Mouse (Mus musculus): ENCODE results near the gene Atp5g1. TPM values are rescaled to one million over a fixed set of nuclear protein-coding genes. Genes with fewer than 3 reads are reported as not detected.
A peak's percentile ranks its signal among the peaks of the same experiment; 100 is the strongest.

The Atp5g1 gene
- polyA plus RNA-seq, 1 experiment from 2014 or later = 1,009 TPM

GRCm38 (mm10) chr11:96075177-96075508 lies 327 bp downstream of the Atp5g1 start:
- H3K9ac ChIP-seq = peak overlapping the region; percentile 83
- H3K4me2 ChIP-seq (replicated peaks) = peak overlapping the region; percentile 75
- H3K4me3 ChIP-seq (replicated peaks; ENCODE audit: low read length) = peak overlapping the region; percentile 74
- WGBS = under 1% methylated on average over 15 of the region's 15 CpGs
- peaks cover 20% of the 10 kb centered on the region for H3K36me3 ChIP-seq (replicated peaks; ENCODE audit: control insufficient read depth, insufficient read depth)
- peak overlapping the region; percentile 82 for H3K27ac ChIP-seq
- peaks cover 13% of the 10 kb centered on the region for H3K4me1 ChIP-seq (replicated peaks; ENCODE audit: control insufficient read depth, insufficient read depth, low read length)
- DNase-seq (ENCODE audit: low spot score) (no peak), ATAC-seq (ENCODE audit: low FRiP score) (no peak)
- no peaks in the 10 kb centered on the region for H3K9me3 ChIP-seq (ENCODE audit: control insufficient read depth, low read length)
- no peaks in the 10 kb centered on the region for H3K27me3 ChIP-seq (ENCODE audit: control insufficient read depth, insufficient read depth, low read length)

DNA sequence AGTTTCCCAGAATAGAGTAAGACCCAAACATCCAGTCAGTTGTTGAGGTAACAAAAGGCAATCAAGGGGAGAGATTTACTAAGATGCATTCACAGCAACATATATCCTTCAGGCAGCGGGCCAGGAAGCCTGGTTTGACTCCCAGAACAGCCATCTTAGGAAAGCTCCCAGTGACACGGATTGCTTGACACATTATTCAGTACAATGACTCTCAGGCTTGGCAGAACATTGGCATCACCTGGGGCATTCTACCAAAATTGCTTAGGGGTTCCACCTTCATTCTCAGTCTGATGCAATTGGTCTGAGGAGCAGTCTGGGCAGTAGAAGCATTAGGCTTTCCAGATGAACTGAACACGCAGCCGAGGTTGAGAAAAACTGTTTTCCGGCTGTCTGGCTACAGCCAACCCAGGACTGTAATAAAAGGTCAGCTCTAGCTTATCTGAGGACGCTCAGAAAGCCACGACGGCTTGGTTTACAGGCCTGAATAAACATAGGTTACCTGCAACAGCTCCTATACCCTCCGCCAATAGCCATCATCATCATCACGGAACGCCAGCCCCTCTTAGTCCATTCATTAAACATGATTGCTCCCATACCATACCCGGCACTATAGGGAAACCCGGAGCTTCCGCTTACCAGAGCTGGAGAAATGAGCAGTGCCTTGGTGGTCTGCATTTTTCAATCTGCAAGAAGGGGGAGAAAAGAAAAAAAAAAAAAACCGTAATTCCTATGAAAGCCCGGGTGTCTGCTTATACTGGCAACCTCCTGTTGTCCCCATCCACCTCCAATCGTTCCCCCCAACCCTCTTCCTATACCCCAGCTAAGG lies 906 bp downstream of the Atp5g1 start:
- Histone ChIP-seq H3K9me3 (ENCODE audit: control insufficient read depth, low read length) (no peaks in the 10 kb centered on the region), H3K4me2 (replicated peaks) (peak overlapping the region; percentile 75), H3K36me3 (replicated peaks; ENCODE audit: control insufficient read depth, insufficient read depth) (peaks cover 20% of the 10 kb centered on the region), H3K27me3 (ENCODE audit: control insufficient read depth, insufficient read depth, low read length) (no peaks in the 10 kb centered on the region), H3K4me3 (replicated peaks; ENCODE audit: low read length) (peak overlapping the region; percentile 74), H3K9ac (peak overlapping the region; percentile 83), H3K27ac (peak overlapping the region; percentile 82), H3K4me1 (replicated peaks; ENCODE audit: control insufficient read depth, insufficient read depth, low read length) (peaks cover 13% of the 10 kb centered on the region)
- 26% methylated on average over 17 of the region's 17 CpGs for WGBS
- ATAC-seq (ENCODE audit: low FRiP score) (no peak), DNase-seq (ENCODE audit: low spot score) (no peak)

DNA sequence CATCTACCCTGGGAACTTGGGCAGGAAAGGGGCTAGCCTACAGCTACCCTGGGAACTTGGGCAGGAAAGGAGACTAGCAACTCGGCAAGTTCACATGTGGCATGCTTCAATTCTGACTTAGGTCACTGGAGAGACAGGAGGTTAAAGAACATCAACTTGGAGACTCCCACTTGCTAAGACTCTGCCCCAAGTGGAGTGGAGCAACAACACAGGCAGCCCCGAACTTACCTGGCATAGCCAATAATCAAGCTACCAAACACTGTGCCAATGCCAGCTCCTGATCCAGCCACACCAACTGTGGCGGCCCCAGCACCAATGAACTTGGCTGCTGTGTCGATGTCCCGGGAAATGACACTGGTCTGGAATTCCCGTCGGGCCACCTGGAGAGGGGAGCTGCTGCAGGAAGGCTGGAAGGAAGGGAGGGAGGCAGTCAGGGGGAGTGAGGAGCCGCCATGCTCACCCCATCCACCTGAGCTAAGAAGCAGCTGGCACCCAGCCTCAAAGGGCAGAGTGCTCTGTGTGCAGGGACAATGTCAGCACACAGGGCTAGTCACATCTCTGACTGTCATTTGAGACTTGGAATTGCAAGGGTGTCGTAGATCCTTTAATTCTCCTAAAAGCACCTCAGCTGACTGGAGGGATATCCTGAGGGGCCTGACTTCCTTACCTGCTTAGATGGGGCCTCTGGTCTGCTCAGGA lies 2.0 kb downstream of the Atp5g1 start:
- WGBS = 86% methylated on average over 6 of the region's 9 CpGs
- 0 out of 2 replicates have a peak overlapping the region, but pooled peaks have one; percentile 74 for H3K4me3 ChIP-seq (replicated peaks; ENCODE audit: low read length)
- H3K36me3 ChIP-seq (replicated peaks; ENCODE audit: control insufficient read depth, insufficient read depth) = peaks cover 20% of the 10 kb centered on the region
- no peak overlapping the region for H3K27ac ChIP-seq
- peak overlapping the region; percentile 75 for H3K4me2 ChIP-seq (replicated peaks)
- H3K27me3 ChIP-seq (ENCODE audit: control insufficient read depth, insufficient read depth, low read length) = no peaks in the 10 kb centered on the region
- no peaks in the 10 kb centered on the region for H3K9me3 ChIP-seq (ENCODE audit: control insufficient read depth, low read length)
- no peak for DNase-seq (ENCODE audit: low spot score)
- H3K9ac ChIP-seq = peak overlapping the region; percentile 83; the same call in 1 of the 2 replicates
- H3K4me1 ChIP-seq (replicated peaks; ENCODE audit: control insufficient read depth, insufficient read depth, low read length) = peaks cover 13% of the 10 kb centered on the region
- no peak for ATAC-seq (ENCODE audit: low FRiP score)

GRCm38 (mm10) chr11:96071013-96071412 lies 4.5 kb downstream of the Atp5g1 start:
- Histone ChIP-seq H3K4me2 (replicated peaks) (no peak overlapping the region), H3K9ac (no peak overlapping the region), H3K4me3 (replicated peaks; ENCODE audit: low read length) (no peak overlapping the region), H3K27me3 (ENCODE audit: control insufficient read depth, insufficient read depth, low read length) (no peaks in the 10 kb centered on the region), H3K27ac (no peak overlapping the region), H3K4me1 (replicated peaks; ENCODE audit: control insufficient read depth, insufficient read depth, low read length) (peaks cover 13% of the 10 kb centered on the region), H3K9me3 (ENCODE audit: control insufficient read depth, low read length) (no peaks in the 10 kb centered on the region), H3K36me3 (replicated peaks; ENCODE audit: control insufficient read depth, insufficient read depth) (peaks cover 20% of the 10 kb centered on the region)
- 97% methylated on average over 1 of the region's 1 CpGs for WGBS
- ATAC-seq (ENCODE audit: low FRiP score) (no peak), DNase-seq (ENCODE audit: low spot score) (no peak)

DNA sequence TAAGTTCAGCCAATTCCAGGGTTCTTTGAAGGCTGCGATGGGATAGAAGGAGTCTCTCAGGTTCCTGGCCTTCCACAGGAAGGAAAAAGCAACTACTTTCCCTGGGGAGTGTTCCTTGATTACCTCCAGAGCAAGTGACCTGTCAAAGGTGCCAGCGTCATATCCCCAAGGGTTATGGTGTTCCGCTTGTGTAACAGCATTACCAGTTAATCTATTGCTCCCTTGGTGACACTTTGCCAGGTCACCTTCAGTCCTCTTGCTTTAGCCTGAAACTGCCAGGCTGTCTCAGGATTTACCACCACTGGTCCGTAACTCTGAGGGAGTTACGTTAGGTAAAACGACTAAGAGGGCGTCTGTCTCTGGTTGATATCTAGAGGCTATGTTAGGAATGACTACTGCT lies 5.1 kb downstream of the Atp5g1 start:
- Histone ChIP-seq H3K4me1 (replicated peaks; ENCODE audit: control insufficient read depth, insufficient read depth, low read length) (peaks cover 19% of the 10 kb centered on the region), H3K27ac (no peak overlapping the region), H3K36me3 (replicated peaks; ENCODE audit: control insufficient read depth, insufficient read depth) (peaks cover 20% of the 10 kb centered on the region), H3K9me3 (ENCODE audit: control insufficient read depth, low read length) (no peaks in the 10 kb centered on the region), H3K4me2 (replicated peaks) (no peak overlapping the region), H3K27me3 (ENCODE audit: control insufficient read depth, insufficient read depth, low read length) (no peaks in the 10 kb centered on the region), H3K4me3 (replicated peaks; ENCODE audit: low read length) (no peak overlapping the region), H3K9ac (no peak overlapping the region)
- WGBS = 89% methylated on average over 7 of the region's 7 CpGs
- no peak for DNase-seq (ENCODE audit: low spot score)
- ATAC-seq (ENCODE audit: low FRiP score) = no peak

DNA sequence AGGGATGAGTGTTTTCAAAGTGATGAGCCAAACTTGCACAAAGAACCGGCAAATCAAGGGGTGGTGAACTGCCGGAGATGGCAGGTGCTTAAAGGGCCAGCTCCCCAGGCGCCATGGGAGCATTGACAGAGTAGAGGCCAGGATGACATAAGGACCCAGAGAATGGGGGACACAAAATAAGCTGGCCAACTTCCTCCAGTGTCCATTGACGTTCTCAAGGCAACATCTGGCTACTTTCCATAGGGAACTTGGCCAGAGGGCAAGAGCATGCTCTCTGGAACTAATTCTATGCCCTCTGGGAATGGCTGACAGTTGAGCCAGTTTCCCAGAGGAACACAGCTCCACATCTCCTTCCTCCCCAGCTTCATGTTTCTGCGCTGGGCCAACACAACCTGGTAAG lies 7.2 kb downstream of the Atp5g1 start:
- ATAC-seq (ENCODE audit: low FRiP score) (no peak), DNase-seq (ENCODE audit: low spot score) (no peak)

DNA sequence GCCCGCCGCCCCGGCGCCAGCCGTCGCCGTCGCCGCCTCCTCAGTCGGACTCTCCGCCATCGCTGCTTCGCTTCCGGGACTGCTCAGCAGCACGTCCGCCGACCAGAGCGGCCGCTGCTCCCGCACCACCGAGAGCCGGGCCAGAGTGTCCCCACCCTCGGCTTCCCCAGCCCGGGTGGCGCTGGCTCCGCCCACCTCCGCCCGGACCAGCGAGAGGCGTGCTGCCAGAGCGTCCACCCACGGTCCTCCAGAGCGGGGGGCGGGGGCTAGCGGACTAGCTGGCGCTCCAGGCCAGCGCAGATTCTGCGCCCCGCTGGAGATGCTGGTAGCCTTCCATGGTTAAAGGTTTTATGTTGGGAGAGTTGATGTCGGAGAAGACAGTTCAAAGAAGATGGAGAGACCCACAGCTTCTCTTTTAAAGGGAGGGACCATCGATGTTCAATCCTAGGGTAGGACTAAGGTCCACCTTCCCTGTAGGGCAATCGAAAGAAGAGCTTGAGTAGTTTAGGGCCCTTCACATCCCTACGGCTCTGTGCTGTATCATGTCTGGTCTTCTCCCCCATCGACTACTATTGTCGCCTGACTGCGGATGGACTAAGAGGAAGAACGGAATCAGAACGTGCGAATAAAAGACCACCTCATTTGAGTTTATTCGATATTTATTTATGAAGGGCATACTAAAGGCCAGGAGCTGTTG lies 10.1 kb downstream of the Atp5g1 start, which contains the start of gene Ube2z:
Gene Ube2z, minus strand, starts transcription at position 174 of the 697 bp plus-strand sequence.
- 4% methylated on average over 49 of the region's 50 CpGs for WGBS
- no peaks in the 10 kb centered on the region for H3K27me3 ChIP-seq (ENCODE audit: control insufficient read depth, insufficient read depth, low read length)
- H3K27ac ChIP-seq = peak within 1 kb of the TSS; percentile 81
- H3K36me3 ChIP-seq (replicated peaks; ENCODE audit: control insufficient read depth, insufficient read depth) = peaks cover 10% of the 10 kb centered on the region
- ATAC-seq (ENCODE audit: low FRiP score) = peak; percentile 99
- H3K4me3 ChIP-seq (replicated peaks; ENCODE audit: low read length) = peak within 1 kb of the TSS; percentile 84
- peak; percentile 96 for DNase-seq (ENCODE audit: low spot score)
- H3K4me1 ChIP-seq (replicated peaks; ENCODE audit: control insufficient read depth, insufficient read depth, low read length) = peaks cover 22% of the 10 kb centered on the region
- H3K9me3 ChIP-seq (ENCODE audit: control insufficient read depth, low read length) = no peaks in the 10 kb centered on the region
- H3K9ac ChIP-seq = peak within 1 kb of the TSS; percentile 89
- peak within 1 kb of the TSS; percentile 61 for H3K4me2 ChIP-seq (replicated peaks)

More for the DNA sequence above, 7.2 kb downstream of the Atp5g1 start:
- Histone ChIP-seq H3K4me2 (replicated peaks) (no peak overlapping the region), H3K9me3 (ENCODE audit: control insufficient read depth, low read length) (no peaks in the 10 kb centered on the region), H3K36me3 (replicated peaks; ENCODE audit: control insufficient read depth, insufficient read depth) (peaks cover 20% of the 10 kb centered on the region), H3K27ac (no peak overlapping the region), H3K4me3 (replicated peaks; ENCODE audit: low read length) (no peak overlapping the region), H3K4me1 (replicated peaks; ENCODE audit: control insufficient read depth, insufficient read depth, low read length) (peaks cover 16% of the 10 kb centered on the region), H3K27me3 (ENCODE audit: control insufficient read depth, insufficient read depth, low read length) (no peaks in the 10 kb centered on the region), H3K9ac (no peak overlapping the region)
- WGBS = 71% methylated on average over 5 of the region's 5 CpGs

GRCm38 (mm10) chr11:96064521-96065214 lies 10.8 kb downstream of the Atp5g1 start:
- under 1% methylated on average over 52 of the region's 64 CpGs for WGBS
- peak overlapping the region; percentile 61 for H3K4me2 ChIP-seq (replicated peaks)
- H3K36me3 ChIP-seq (replicated peaks; ENCODE audit: control insufficient read depth, insufficient read depth) = peaks cover 13% of the 10 kb centered on the region
- peak; percentile 47 for ATAC-seq (ENCODE audit: low FRiP score)
- H3K4me1 ChIP-seq (replicated peaks; ENCODE audit: control insufficient read depth, insufficient read depth, low read length) = peaks cover 22% of the 10 kb centered on the region
- no peaks in the 10 kb centered on the region for H3K9me3 ChIP-seq (ENCODE audit: control insufficient read depth, low read length)
- peak overlapping the region; percentile 89 for H3K9ac ChIP-seq
- H3K27ac ChIP-seq = peak overlapping the region; percentile 81
- no peaks in the 10 kb centered on the region for H3K27me3 ChIP-seq (ENCODE audit: control insufficient read depth, insufficient read depth, low read length)
- H3K4me3 ChIP-seq (replicated peaks; ENCODE audit: low read length) = peak overlapping the region; percentile 84
- no peak for DNase-seq (ENCODE audit: low spot score)
